Mouse (Mus musculus) gonadal fat pad, adult 2 months (tissue): ENCODE results near the gene 4932438H23Rik. TPM values are rescaled to one million over a fixed set of nuclear protein-coding genes. Genes with fewer than 3 reads are reported as not detected.

Experiments
- DNase-seq: peaks from one replicate; pipeline ENCODE4 v3.0.0-alpha.2; 2012; ENCODE audit warnings: low read depth
- polyA plus RNA-seq: library from polyadenylated mRNA; depleted of rRNA; stranded (reverse); fragments of >200 nt; gene quantifications from 2 replicates; pipeline ENCODE4 v1.2.3, GENCODE M21; 2012

4932438H23Rik gene
- polyA plus RNA-seq, 1 experiment: 17.1 TPM

- DNase-seq: no peak
Measured at GRCm38 (mm10) chr16:91057261-91057660, 37.7 kb downstream of the 4932438H23Rik start.

GRCm38 (mm10) chr16:91056043-91056821, 38.7 kb downstream of the 4932438H23Rik start:
- DNase-seq: peak; percentile 55

- DNase-seq: no peak
Measured at GRCm38 (mm10) chr16:91055150-91055549, 39.8 kb downstream of the 4932438H23Rik start.

GRCm38 (mm10) chr16:91053599-91053998, 41.3 kb downstream of the 4932438H23Rik start:
- DNase-seq: no peak

- DNase-seq: no peak
Measured at GRCm38 (mm10) chr16:91045511-91045910, 49.4 kb downstream of the 4932438H23Rik start.

- peak; percentile 94 for DNase-seq
Measured at GRCm38 (mm10) chr16:91044270-91045182, 50.4 kb downstream of the 4932438H23Rik start, which contains the start of gene Paxbp1. Paxbp1 (minus strand) TSS chr16:91044543.

- no peak for DNase-seq
Measured at GRCm38 (mm10) chr16:91043461-91044248, 51.3 kb downstream of the 4932438H23Rik start.

GRCm38 (mm10) chr16:91042640-91043039, 52.3 kb downstream of the 4932438H23Rik start:
- no peak for DNase-seq

GRCm38 (mm10) chr16:91035866-91036265, 59.1 kb downstream of the 4932438H23Rik start:
- DNase-seq: no peak

GRCm38 (mm10) chr16:91030751-91031150, 64.2 kb downstream of the 4932438H23Rik start:
- DNase-seq: no peak

- no peak for DNase-seq
Measured at GRCm38 (mm10) chr16:91029901-91030300, 65.0 kb downstream of the 4932438H23Rik start.

- DNase-seq: no peak
Measured at GRCm38 (mm10) chr16:91029161-91029743, 65.7 kb downstream of the 4932438H23Rik start.

GRCm38 (mm10) chr16:91026290-91026689, 68.6 kb downstream of the 4932438H23Rik start:
- DNase-seq: no peak

- DNase-seq: no peak
Measured at GRCm38 (mm10) chr16:91023384-91023783, 71.5 kb downstream of the 4932438H23Rik start.

- no peak for DNase-seq
Measured at GRCm38 (mm10) chr16:91020842-91021483, 74.0 kb downstream of the 4932438H23Rik start.

- no peak for DNase-seq
Measured at GRCm38 (mm10) chr16:91019476-91019875, 75.4 kb downstream of the 4932438H23Rik start.

- no peak for DNase-seq
Measured at GRCm38 (mm10) chr16:91015761-91016160, 79.2 kb downstream of the 4932438H23Rik start.

- no peak for DNase-seq
Measured at GRCm38 (mm10) chr16:91011847-91012246, 83.1 kb downstream of the 4932438H23Rik start.

GRCm38 (mm10) chr16:91011021-91011683, 83.8 kb downstream of the 4932438H23Rik start, which contains the start of gene Synj1:
Synj1 (minus strand) TSS chr16:91011308.
- DNase-seq: peak; percentile 42

GRCm38 (mm10) chr16:91010581-91011020, 84.3 kb downstream of the 4932438H23Rik start:
- DNase-seq: no peak
